Comparison of ENCODE assay signal across 23 mouse cellular contexts in the genomic region with DNA sequence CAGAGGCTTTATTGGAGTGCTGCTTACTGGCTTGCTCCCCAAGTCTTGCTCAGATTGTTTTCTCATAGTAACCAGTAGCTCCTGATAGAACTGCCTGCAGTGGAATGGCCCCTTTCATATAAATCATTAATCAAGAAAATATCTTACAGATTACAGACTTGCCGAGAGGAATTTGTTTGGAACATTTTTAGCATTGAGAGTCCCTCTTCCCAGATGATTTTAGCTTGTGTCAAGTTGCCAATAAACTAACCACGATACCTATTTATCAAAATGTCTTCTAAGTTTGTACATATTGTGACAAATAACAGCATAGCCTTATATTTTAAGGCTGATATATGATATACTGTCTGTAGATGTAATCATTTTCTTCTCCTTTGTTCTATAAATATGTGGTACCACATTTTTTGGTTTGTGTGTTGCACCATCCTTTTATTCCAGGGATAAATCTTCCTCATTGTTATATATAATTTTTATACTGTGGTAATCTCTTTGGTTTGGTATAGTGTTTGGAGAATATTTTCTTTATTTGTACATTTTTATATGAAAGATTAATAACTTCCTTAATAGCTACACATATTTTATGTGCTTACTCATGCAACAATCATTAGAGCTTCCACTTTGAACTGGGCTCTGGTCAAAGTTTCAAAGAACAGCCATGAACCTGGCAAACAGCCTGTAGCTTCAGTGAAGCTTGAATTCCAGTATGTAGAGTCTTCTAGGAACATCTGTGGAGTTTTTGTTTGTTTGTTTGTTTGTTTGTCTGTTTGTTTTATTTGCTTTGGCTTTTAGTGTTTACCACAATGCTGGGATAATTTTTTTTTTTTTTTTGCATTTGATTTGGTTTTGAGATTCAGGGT.
DNase-seq lines count a peak whose midpoint lies in the region; TF ChIP-seq lines count a peak whose summit lies in the region.
"Had no signal": no experiment of that assay in that cellular context is flagged by ENCODE, and none has a peak within 500 bp of the region (broad histone marks: within the 10 kb centered on the region; RNA-seq: fewer than 3 reads in every experiment).

No protein-coding gene starts in this region.

- intact Hi-C loops in left cerebral cortex, adult 2 months (cut with DNase I): no loop called here

- H3K4me1 ChIP-seq in kidney, adult 2 months (ENCODE audit: control insufficient read depth, insufficient read depth, low read length): 0 out of 2 replicates have a peak, but pooled peaks cover 2% of the 10 kb centered on the region
- H3K4me1 ChIP-seq: embryonic facial prominence, embryonic 13.5 days; midbrain, embryonic 15.5 days; neural tube, embryonic 13.5 days had no signal

- WGBS in kidney, adult 2 months: 54% methylated on average over 2 of the region's 2 CpGs

- no peak for TF ChIP-seq POLR2A in kidney, adult 2 months (IDR thresholded peaks at IDR 0.05; ENCODE audit: low read depth, low read length)

- H3K36me3 ChIP-seq in kidney, adult 2 months (ENCODE audit: control insufficient read depth, insufficient read depth, low read length): no peaks in the 10 kb centered on the region
- H3K36me3 ChIP-seq: embryonic facial prominence, embryonic 13.5 days; heart, embryonic 13.5 days; midbrain, embryonic 15.5 days; neural tube, embryonic 13.5 days had no signal

- no peak for TF ChIP-seq CTCF in kidney, adult 2 months (conservative IDR thresholded peaks at IDR 0.05; ENCODE audit: insufficient read depth, insufficient read length, low read depth, low read length)
- TF ChIP-seq CTCF in left cerebral cortex, adult 2 months (IDR thresholded peaks at IDR 0.05): no peak

- H3K27ac ChIP-seq in kidney, adult 2 months (ENCODE audit: insufficient read depth, low read depth, low read length): no peak overlapping the region
- no peak overlapping the region for H3K27ac ChIP-seq in left cerebral cortex, adult 2 months
- H3K27ac ChIP-seq: embryonic facial prominence, embryonic 13.5 days; heart, embryonic 13.5 days; hindbrain, postnatal 0 days; layer of hippocampus, adult 2 months; midbrain, embryonic 15.5 days; neural tube, embryonic 13.5 days had no signal

- no peak overlapping the region for H3K4me3 ChIP-seq in kidney, adult 2 months (ENCODE audit: insufficient read depth, low read depth, low read length)
- no peak overlapping the region for H3K4me3 ChIP-seq in left cerebral cortex, adult 2 months
- H3K4me3 ChIP-seq: embryonic facial prominence, embryonic 13.5 days; heart, embryonic 13.5 days; layer of hippocampus, adult 2 months; midbrain, embryonic 15.5 days; neural tube, embryonic 13.5 days had no signal

- peak; percentile 58 for DNase-seq in kidney, adult 2 months
- no peak for DNase-seq in kidney, adult 11 months
- DNase-seq in 3T3-L1 (ENCODE audit: low read depth, low spot score): peak; percentile 74
- peak; percentile 58 for DNase-seq in NIH3T3 (ENCODE audit: low read depth)
- DNase-seq in kidney, postnatal 14 days: peak; percentile 59
- no peak for DNase-seq in spleen, postnatal 36 days (ENCODE audit: low spot score in 2 of 2)
- no peak for DNase-seq in left cerebral cortex, adult 2 months (ENCODE audit: extremely low spot score in 1 of 2, low spot score in 2 of 2)
- DNase-seq: adrenal gland, adult 8-10 months; cerebellum, adult 8-10 months; cerebellum, postnatal 36 days; embryo, embryonic 11 days; gastrocnemius, postnatal 10 days; heart, adult 18-20 months; heart, postnatal 14 days; lung, adult 18-20 months; lung, postnatal 14 days; thymus, postnatal 14 days had no signal

- H3K27me3 ChIP-seq in kidney, adult 2 months (replicated peaks; ENCODE audit: control insufficient read depth, insufficient read depth, low read length): no peaks in the 10 kb centered on the region
- H3K27me3 ChIP-seq: embryonic facial prominence, embryonic 13.5 days; heart, embryonic 13.5 days; midbrain, embryonic 15.5 days; neural tube, embryonic 13.5 days had no signal

Comparison
In these comparisons a context has a peak if more than half of its experiments do, and no peak if none do; other contexts are left out.
1. DNase-seq: peak in kidney, adult 2 months (single experiment), 3T3-L1 (single experiment), NIH3T3 (single experiment) and kidney, postnatal 14 days (single experiment); none in kidney, adult 11 months (single experiment), spleen, postnatal 36 days (0 of 2) and left cerebral cortex, adult 2 months (0 of 2).